Mouse (Mus musculus) liver, postnatal 0 days (tissue): ENCODE results near the gene Hoxd10.

ENCODE experiments used
- CTCF ChIP-seq: sonication (generic); IDR thresholded peaks from 2 replicates; pipeline ENCODE4 v1.5.1; 2016; ENCODE audit warnings: antibody characterized with exemption, low read depth
- EP300 ChIP-seq: IDR thresholded peaks from 2 replicates; pipeline ENCODE4 v1.6.1; 2016; ENCODE audit warnings: antibody characterized with exemption, low read depth, mild to moderate bottlenecking

- no peak for TF ChIP-seq CTCF
- no peak for TF ChIP-seq EP300
Measured at GRCm38 (mm10) chr2:74679596-74679971, 12.1 kb upstream of the Hoxd10 start.
